Mouse (Mus musculus) erythroblast, adult 5-6 weeks (primary cell): ENCODE measurements around the gene Rcor1. TPM values are rescaled to one million over a fixed set of nuclear protein-coding genes. Genes with fewer than 3 reads are reported as not detected.

ENCODE experiments used
- ATAC-seq: replicated peaks from 2 replicates; pipeline ENCODE4 v1.8.0; 2016; ENCODE audit warnings: moderate number of reproducible peaks, mild to moderate bottlenecking, moderate TSS enrichment, inconsistent platforms; ENCODE audit not compliant: poor library complexity, low FRiP score, severe bottlenecking
- total RNA-seq, 2 experiments: library from RNA; stranded (forward) in 1 of 2; stranded (reverse) in 1 of 2; fragments of 150-400 nt in 1 of 2; fragments of 200-764, 138-1000 nt in 1 of 2; gene quantifications; 2 replicates each; pipeline versions ENCODE4 v1.2.3 to v1.2.4; 2015 to 2017; ENCODE audit warnings: low replicate concordance in 2 of 2

The Rcor1 gene
- total RNA-seq, 2 experiments from 2014 or later, result 18.0 to 26.9 TPM

- ATAC-seq, result no peak
These were observed 80.4 kb downstream of the Rcor1 start for GRCm38 (mm10) chr12:111119506-111120085.

GRCm38 (mm10) chr12:111120976-111121645 lies 82.0 kb downstream of the Rcor1 start:
- no peak for ATAC-seq

GRCm38 (mm10) chr12:111122332-111122852 lies 83.2 kb downstream of the Rcor1 start:
- peak; percentile 51 for ATAC-seq

- ATAC-seq, result no peak
These were observed 85.6 kb downstream of the Rcor1 start for GRCm38 (mm10) chr12:111124601-111125260.

- no peak for ATAC-seq
These were observed 86.5 kb downstream of the Rcor1 start for GRCm38 (mm10) chr12:111125666-111126065.

DNA sequence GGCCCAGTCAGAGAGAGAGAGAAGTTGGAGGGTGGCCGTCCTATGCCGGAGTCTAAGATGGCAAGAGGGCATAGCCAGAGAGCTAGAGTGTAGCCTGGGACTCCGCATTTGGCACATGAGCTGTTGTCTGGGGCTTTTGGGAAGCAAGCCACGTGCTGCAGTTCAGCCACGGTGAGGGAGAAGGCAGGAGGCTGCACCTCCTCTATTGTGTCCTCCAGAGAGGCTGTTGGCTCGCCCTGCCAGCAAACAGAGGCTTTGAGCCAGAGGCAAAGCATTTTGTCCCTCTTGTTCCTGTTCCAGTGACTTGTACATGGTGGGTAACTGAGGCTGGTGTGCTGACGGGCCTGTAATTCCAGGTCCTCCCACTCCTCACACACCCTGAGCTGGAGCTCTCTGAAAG lies 95.0 kb downstream of the Rcor1 start:
- no peak for ATAC-seq

- no peak for ATAC-seq
These were observed 95.9 kb downstream of the Rcor1 start for GRCm38 (mm10) chr12:111134791-111135733.

GRCm38 (mm10) chr12:111135953-111136352 lies 96.8 kb downstream of the Rcor1 start:
- no peak for ATAC-seq

GRCm38 (mm10) chr12:111137079-111137478 lies 97.9 kb downstream of the Rcor1 start:
- ATAC-seq, result no peak

DNA sequence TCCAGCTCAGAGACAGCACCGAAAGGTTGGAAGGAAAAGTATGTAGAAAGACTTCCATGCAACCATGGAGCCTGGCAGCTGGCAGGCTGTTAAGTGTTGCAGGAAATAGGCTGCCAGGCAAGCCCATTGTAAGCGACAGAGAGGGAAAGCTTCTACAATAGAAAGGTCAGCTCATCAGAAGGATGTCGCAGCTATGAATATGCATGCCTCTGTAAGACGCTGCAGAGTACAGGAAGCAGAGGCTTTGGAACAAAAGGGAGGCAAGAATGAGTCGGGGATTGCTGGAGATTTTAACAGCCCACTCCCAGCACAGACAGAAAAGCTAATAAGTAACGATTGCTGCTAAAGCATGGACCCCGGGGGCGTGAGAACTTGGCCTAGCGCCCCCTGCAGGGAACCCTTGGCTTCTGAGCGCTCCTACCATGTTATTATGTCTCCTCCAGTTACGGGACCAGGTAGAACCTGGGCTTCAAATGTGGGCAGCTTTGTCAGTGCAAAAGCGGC lies 103.9 kb downstream of the Rcor1 start:
- no peak for ATAC-seq

- no peak for ATAC-seq
These were observed 104.4 kb downstream of the Rcor1 start for GRCm38 (mm10) chr12:111143509-111144063.

GRCm38 (mm10) chr12:111144598-111144997 lies 105.4 kb downstream of the Rcor1 start:
- ATAC-seq, result no peak

- ATAC-seq, result no peak
These were observed 106.1 kb downstream of the Rcor1 start for GRCm38 (mm10) chr12:111145269-111145668.

- no peak for ATAC-seq
These were observed 110.5 kb downstream of the Rcor1 start for GRCm38 (mm10) chr12:111149495-111150235.

- peak; percentile 53; the same call in 1 of the 2 replicates for ATAC-seq
These were observed 111.1 kb downstream of the Rcor1 start for GRCm38 (mm10) chr12:111150236-111150596.

- ATAC-seq, result no peak
These were observed 112.4 kb downstream of the Rcor1 start for GRCm38 (mm10) chr12:111151422-111152156.

GRCm38 (mm10) chr12:111152579-111152978 lies 113.4 kb downstream of the Rcor1 start:
- no peak for ATAC-seq
